Mouse (Mus musculus) ES-E14 (cell line): ENCODE results near the gene Mapk3. TPM values are rescaled to one million over a fixed set of nuclear protein-coding genes. Genes with fewer than 3 reads are reported as not detected.

Experiments
- DNase-seq: peaks from one replicate; pipeline ENCODE4 v3.0.0-alpha.2; 2013; ENCODE audit warnings: low read depth, low spot score
- H3K27ac ChIP-seq: 2 replicates; pipeline ENCODE4 v1.5.1; 2012; ENCODE audit warnings: low read depth, mild to moderate bottlenecking, low read length, moderate library complexity, mixed read lengths; ENCODE audit not compliant: poor library complexity, insufficient read depth, severe bottlenecking
- H3K36me3 ChIP-seq: 2 replicates; pipeline ENCODE4 v1.6.1; 2012; ENCODE audit warnings: mild to moderate bottlenecking, low read length, moderate library complexity, mixed read lengths; ENCODE audit not compliant: control insufficient read depth, poor library complexity, insufficient read depth, severe bottlenecking
- H3K4me1 ChIP-seq, 2 experiments: fragments of 150-350 bp in 1 of 2; sonication (generic) in 1 of 2; 2 replicates each; pipeline ENCODE4 v1.6.1; 2012; ENCODE audit warnings: low read length in 2 of 2, mild to moderate bottlenecking in 1 of 2, mixed read lengths in 1 of 2; ENCODE audit not compliant: control insufficient read depth in 2 of 2, insufficient read depth in 2 of 2, poor library complexity in 1 of 2
- H3K4me3 ChIP-seq, 2 experiments: fragments of 150-350 bp in 1 of 2; sonication (generic) in 1 of 2; 2 replicates each; pipeline ENCODE4 v1.5.1; 2012; ENCODE audit warnings: low read length in 2 of 2, low read depth in 1 of 2, mild to moderate bottlenecking in 1 of 2, mixed read lengths in 1 of 2; ENCODE audit not compliant: insufficient read depth in 1 of 2, poor library complexity in 1 of 2, severe bottlenecking in 1 of 2
- H3K9ac ChIP-seq: 2 replicates; pipeline ENCODE4 v1.6.1; 2012; ENCODE audit warnings: low read depth, mild to moderate bottlenecking, low read length, mixed read lengths; ENCODE audit not compliant: poor library complexity, insufficient read depth, severe bottlenecking
- H3K9me3 ChIP-seq: fragments of 150-350 bp; sonication (generic); 2 replicates; pipeline ENCODE4 v1.6.1; 2012; ENCODE audit warnings: low read depth, mild to moderate bottlenecking, low read length; ENCODE audit not compliant: control insufficient read depth, insufficient read depth
- CHD2 ChIP-seq: IDR thresholded peaks from 2 replicates; pipeline ENCODE4 v1.6.1; 2014; ENCODE audit warnings: mild to moderate bottlenecking, low read depth, low read length, inconsistent platforms
- HCFC1 ChIP-seq: IDR thresholded peaks from 2 replicates; pipeline ENCODE4 v1.6.1; 2012; ENCODE audit warnings: low read length, inconsistent platforms, borderline replicate concordance; ENCODE audit not compliant: insufficient read depth
- MAFK ChIP-seq: IDR thresholded peaks from 2 replicates; pipeline ENCODE4 v1.6.1; 2014; ENCODE audit warnings: mild to moderate bottlenecking, low read depth, low read length, inconsistent platforms; ENCODE audit not compliant: insufficient read depth
- ZC3H11A ChIP-seq: IDR thresholded peaks from 2 replicates; pipeline ENCODE4 v1.6.1; 2012; ENCODE audit warnings: low read depth, mild to moderate bottlenecking, inconsistent platforms, low read length, borderline replicate concordance
- ZNF384 ChIP-seq: IDR thresholded peaks from 2 replicates; pipeline ENCODE4 v1.6.1; 2012; ENCODE audit warnings: low read depth, low read length, inconsistent platforms
- in situ Hi-C, 2 experiments: fragments of 600-800 bp; cut with MboI; formaldehyde crosslinking; loops; one replicate each; pipeline ENCODE4 v1.15.1; 2025; ENCODE audit warnings: low sequenced_read_pairs in 2 of 2, inconsistent platforms in 1 of 2; ENCODE audit not compliant: unreplicated experiment in 2 of 2
- total RNA-seq: library from RNA; depleted of rRNA; stranded (reverse); fragments of 300-350 nt; gene quantifications from 2 replicates; pipeline ENCODE4 v1.2.3, GENCODE M21; 2012

The Mapk3 gene
- total RNA-seq, 1 experiment: 31.1 TPM

GRCm38 (mm10) chr7:126741964-126742482 lies 17.4 kb upstream of the Mapk3 start:
- TF ChIP-seq ZNF384 (no peak), HCFC1 (no peak), MAFK (no peak), ZC3H11A (no peak), CHD2 (no peak)
- no peak for DNase-seq
- in situ Hi-C loops: no loop called here
- Histone ChIP-seq H3K4me3 (no peak overlapping the region), H3K36me3 (no peaks in the 10 kb centered on the region), H3K9ac (no peak overlapping the region), H3K4me1 (peaks cover 0 to 4% of the 10 kb centered on the region in 2 experiments; a peak in 1 of 4 replicates), H3K9me3 (no peaks in the 10 kb centered on the region), H3K27ac (no peak overlapping the region)

- peaks cover 2 to 13% of the 10 kb centered on the region in 2 experiments for H3K4me1 ChIP-seq
- H3K36me3 ChIP-seq: no peaks in the 10 kb centered on the region
- no peak overlapping the region for H3K9ac ChIP-seq
- in situ Hi-C loops: no loop called here
- no peaks in the 10 kb centered on the region for H3K9me3 ChIP-seq
- DNase-seq: no peak
- no peak overlapping the region for H3K4me3 ChIP-seq
- TF ChIP-seq ZNF384: no peak
- TF ChIP-seq MAFK: no peak
- no peak for TF ChIP-seq CHD2
- TF ChIP-seq HCFC1: no peak
- no peak for TF ChIP-seq ZC3H11A
- no peak overlapping the region for H3K27ac ChIP-seq
Observed at GRCm38 (mm10) chr7:126746066-126746465, 13.3 kb upstream of the Mapk3 start.

- no peak overlapping the region for H3K9ac ChIP-seq
- H3K4me1 ChIP-seq: peaks cover 2 to 13% of the 10 kb centered on the region in 2 experiments
- TF ChIP-seq MAFK: no peak
- TF ChIP-seq ZC3H11A: no peak
- no peak for TF ChIP-seq CHD2
- no peak for TF ChIP-seq HCFC1
- no peak for TF ChIP-seq ZNF384
- H3K9me3 ChIP-seq: no peaks in the 10 kb centered on the region
- H3K27ac ChIP-seq: no peak overlapping the region
- no peak for DNase-seq
- H3K4me3 ChIP-seq: no peak overlapping the region
- no peaks in the 10 kb centered on the region for H3K36me3 ChIP-seq
- in situ Hi-C loops: no loop called here
Observed at GRCm38 (mm10) chr7:126746798-126747197, 12.6 kb upstream of the Mapk3 start.

GRCm38 (mm10) chr7:126748824-126749223 lies 10.6 kb upstream of the Mapk3 start:
- TF ChIP-seq ZNF384: no peak
- TF ChIP-seq ZC3H11A: no peak
- no peak for TF ChIP-seq MAFK
- TF ChIP-seq CHD2: no peak
- TF ChIP-seq HCFC1: no peak
- DNase-seq: no peak
- no peaks in the 10 kb centered on the region for H3K9me3 ChIP-seq
- H3K4me1 ChIP-seq: peaks cover 2 to 10% of the 10 kb centered on the region in 2 experiments
- H3K9ac ChIP-seq: no peak overlapping the region
- H3K36me3 ChIP-seq: no peaks in the 10 kb centered on the region
- H3K4me3 ChIP-seq: no peak overlapping the region
- H3K27ac ChIP-seq: no peak overlapping the region
- in situ Hi-C loops: no loop called here
